Mouse (Mus musculus): ENCODE measurements at regions not wholly inside any gene's neighbourhood (a gene's known extent, or its start where the extent isn't known, plus 50 kb on each side); places are given as distances from the start of the nearest gene placed in this dataset.

DNA sequence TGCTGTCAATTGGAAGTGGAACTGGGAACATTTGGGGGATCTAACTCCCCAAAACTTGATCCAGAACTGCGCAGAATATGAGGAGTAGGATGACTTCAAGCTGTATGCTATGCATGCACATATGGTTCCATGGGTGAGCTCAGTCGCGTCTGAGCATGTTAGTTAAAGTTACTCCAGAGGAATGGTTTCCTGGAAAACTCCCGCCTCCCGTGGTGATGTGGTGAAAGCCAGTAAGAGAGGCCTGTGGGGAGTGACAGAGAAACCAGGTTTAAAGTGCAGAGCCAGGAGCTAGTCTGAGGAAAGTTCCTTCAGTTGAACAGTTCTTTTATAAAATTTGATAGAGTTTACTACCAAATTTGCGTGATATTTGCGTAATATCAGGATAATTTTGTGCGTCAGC, 73.1 kb upstream of the Haao start:
- 61% methylated on average over 8 of the region's 8 CpGs for WGBS (ENCODE audit: insufficient replicate concordance)
- no peak overlapping the region for H3K4me3 ChIP-seq (replicated peaks)
- no peaks in the 10 kb centered on the region for H3K9me3 ChIP-seq (replicated peaks)
- H3K27ac ChIP-seq (replicated peaks): no peak overlapping the region
- ATAC-seq (ENCODE audit: insufficient read depth): no peak
- no peak overlapping the region for H3K9ac ChIP-seq
- no peaks in the 10 kb centered on the region for H3K36me3 ChIP-seq (replicated peaks)
- H3K4me2 ChIP-seq: no peak overlapping the region
- peaks cover 17% of the 10 kb centered on the region; the same call in 1 of the 2 replicates for H3K4me1 ChIP-seq (replicated peaks)
- no peaks in the 10 kb centered on the region for H3K27me3 ChIP-seq

- WGBS (ENCODE audit: insufficient replicate concordance): 40% methylated on average over 4 of the region's 4 CpGs
- Histone ChIP-seq H3K4me2 (no peak overlapping the region), H3K4me3 (replicated peaks) (no peak overlapping the region), H3K4me1 (replicated peaks) (peaks cover 17% of the 10 kb centered on the region; the same call in 1 of the 2 replicates), H3K9ac (no peak overlapping the region), H3K9me3 (replicated peaks) (no peaks in the 10 kb centered on the region), H3K36me3 (replicated peaks) (no peaks in the 10 kb centered on the region), H3K27me3 (no peaks in the 10 kb centered on the region), H3K27ac (replicated peaks) (no peak overlapping the region)
- no peak for ATAC-seq (ENCODE audit: insufficient read depth)
These were observed 72.5 kb upstream of the Haao start for GRCm38 (mm10) chr17:83920225-83920624.

- Histone ChIP-seq H3K4me3 (replicated peaks) (no peak overlapping the region), H3K4me2 (no peak overlapping the region), H3K27me3 (no peaks in the 10 kb centered on the region), H3K27ac (replicated peaks) (no peak overlapping the region; the same call in 1 of the 2 replicates), H3K4me1 (replicated peaks) (peaks cover 11% of the 10 kb centered on the region; the same call in 1 of the 2 replicates), H3K9ac (no peak overlapping the region), H3K9me3 (replicated peaks) (no peaks in the 10 kb centered on the region), H3K36me3 (replicated peaks) (no peaks in the 10 kb centered on the region)
- no peak for ATAC-seq (ENCODE audit: insufficient read depth)
- WGBS (ENCODE audit: insufficient replicate concordance): 38% methylated on average over 9 of the region's 9 CpGs
These were observed 70.8 kb upstream of the Haao start for GRCm38 (mm10) chr17:83918413-83919139.

GRCm38 (mm10) chr17:83917781-83918180, 70.0 kb upstream of the Haao start:
- no peak overlapping the region for H3K4me3 ChIP-seq (replicated peaks)
- no peak overlapping the region for H3K27ac ChIP-seq (replicated peaks)
- H3K27me3 ChIP-seq: no peaks in the 10 kb centered on the region
- 61% methylated on average over 4 of the region's 4 CpGs for WGBS (ENCODE audit: insufficient replicate concordance)
- H3K4me1 ChIP-seq (replicated peaks): peaks cover 5% of the 10 kb centered on the region; the same call in 1 of the 2 replicates
- H3K4me2 ChIP-seq: no peak overlapping the region
- H3K36me3 ChIP-seq (replicated peaks): no peaks in the 10 kb centered on the region
- ATAC-seq (ENCODE audit: insufficient read depth): no peak
- H3K9me3 ChIP-seq (replicated peaks): no peaks in the 10 kb centered on the region
- no peak overlapping the region for H3K9ac ChIP-seq

GRCm38 (mm10) chr17:83916684-83917166, 69.0 kb upstream of the Haao start:
- no peak overlapping the region for H3K4me2 ChIP-seq
- no peak for ATAC-seq (ENCODE audit: insufficient read depth)
- WGBS (ENCODE audit: insufficient replicate concordance): 30% methylated on average over 10 of the region's 10 CpGs

GRCm38 (mm10) chr17:83915034-83915433, 67.3 kb upstream of the Haao start:
- ATAC-seq (ENCODE audit: insufficient read depth): no peak
- Histone ChIP-seq H3K27ac (replicated peaks) (no peak overlapping the region), H3K9ac (no peak overlapping the region), H3K4me2 (no peak overlapping the region), H3K4me3 (replicated peaks) (no peak overlapping the region), H3K4me1 (replicated peaks) (peaks cover 5% of the 10 kb centered on the region; the same call in 1 of the 2 replicates), H3K36me3 (replicated peaks) (no peaks in the 10 kb centered on the region), H3K27me3 (no peaks in the 10 kb centered on the region), H3K9me3 (replicated peaks) (no peaks in the 10 kb centered on the region)

More at GRCm38 (mm10) chr17:83916684-83917166, 69.0 kb upstream of the Haao start:
- peaks cover 5% of the 10 kb centered on the region; the same call in 1 of the 2 replicates for H3K4me1 ChIP-seq (replicated peaks)
- H3K36me3 ChIP-seq (replicated peaks): no peaks in the 10 kb centered on the region
- no peak overlapping the region for H3K27ac ChIP-seq (replicated peaks)
- H3K27me3 ChIP-seq: no peaks in the 10 kb centered on the region
- H3K4me3 ChIP-seq (replicated peaks): no peak overlapping the region
- no peaks in the 10 kb centered on the region for H3K9me3 ChIP-seq (replicated peaks)
- no peak overlapping the region for H3K9ac ChIP-seq

DNA sequence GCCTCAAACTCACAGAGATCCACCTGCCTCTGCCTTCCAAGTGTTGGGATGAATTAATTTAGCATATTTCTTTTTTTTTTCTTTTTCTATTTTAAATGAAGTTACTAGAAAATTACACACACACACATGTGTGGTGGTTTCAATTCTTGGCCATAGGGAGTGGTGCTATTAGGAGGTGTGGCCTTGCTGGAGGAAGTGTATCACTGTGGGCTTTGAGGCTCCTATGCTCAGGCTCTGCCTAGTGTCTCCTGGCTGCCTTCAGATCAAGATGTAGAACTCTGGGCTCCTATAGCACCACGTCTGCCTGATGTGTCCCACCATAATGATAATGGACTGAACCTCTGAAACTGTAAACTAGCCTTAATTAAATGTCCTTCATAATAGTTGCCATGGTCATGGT, 66.8 kb upstream of the Haao start:
- Histone ChIP-seq H3K4me3 (replicated peaks) (no peak overlapping the region), H3K27ac (replicated peaks) (no peak overlapping the region), H3K27me3 (no peaks in the 10 kb centered on the region), H3K9ac (no peak overlapping the region), H3K36me3 (replicated peaks) (no peaks in the 10 kb centered on the region), H3K4me1 (replicated peaks) (peaks cover 5% of the 10 kb centered on the region; the same call in 1 of the 2 replicates), H3K4me2 (no peak overlapping the region), H3K9me3 (replicated peaks) (no peaks in the 10 kb centered on the region)
- no peak for ATAC-seq (ENCODE audit: insufficient read depth)
- 8% methylated on average over 1 of the region's 1 CpGs for WGBS (ENCODE audit: insufficient replicate concordance)

GRCm38 (mm10) chr17:83913711-83914415, 66.1 kb upstream of the Haao start:
- Histone ChIP-seq H3K9ac (no peak overlapping the region), H3K27ac (replicated peaks) (no peak overlapping the region), H3K4me3 (replicated peaks) (no peak overlapping the region), H3K36me3 (replicated peaks) (no peaks in the 10 kb centered on the region), H3K9me3 (replicated peaks) (no peaks in the 10 kb centered on the region), H3K4me1 (replicated peaks) (peaks cover 10% of the 10 kb centered on the region), H3K4me2 (no peak overlapping the region), H3K27me3 (no peaks in the 10 kb centered on the region)
- 67% methylated on average over 13 of the region's 13 CpGs for WGBS (ENCODE audit: insufficient replicate concordance)
- no peak for ATAC-seq (ENCODE audit: insufficient read depth)

DNA sequence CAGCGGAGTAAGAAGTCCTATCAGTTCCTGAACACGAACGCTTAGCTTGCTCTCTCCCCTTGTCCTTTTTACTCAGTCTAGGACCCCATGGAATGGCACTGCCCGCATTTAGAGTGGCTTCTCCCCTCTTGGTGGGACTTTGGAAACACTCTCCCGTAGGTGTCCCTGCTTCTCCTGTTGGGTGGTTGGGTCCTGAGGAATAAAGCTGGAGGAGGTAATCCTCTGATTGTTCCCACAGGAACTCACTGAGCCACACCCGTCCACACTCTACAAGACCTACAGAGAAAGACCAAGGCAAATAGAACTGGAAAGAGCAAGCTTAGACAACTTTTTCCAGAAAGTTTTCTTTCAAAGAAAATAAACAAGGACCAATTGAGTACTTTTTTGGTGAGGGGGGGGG, 64.7 kb upstream of the Haao start:
- Histone ChIP-seq H3K4me3 (replicated peaks) (no peak overlapping the region), H3K4me2 (no peak overlapping the region), H3K27ac (replicated peaks) (no peak overlapping the region), H3K36me3 (replicated peaks) (no peaks in the 10 kb centered on the region), H3K9ac (no peak overlapping the region), H3K4me1 (replicated peaks) (peaks cover 13% of the 10 kb centered on the region), H3K27me3 (no peaks in the 10 kb centered on the region), H3K9me3 (replicated peaks) (no peaks in the 10 kb centered on the region)
- no peak for ATAC-seq (ENCODE audit: insufficient read depth)
- WGBS (ENCODE audit: insufficient replicate concordance): 59% methylated on average over 6 of the region's 6 CpGs

GRCm38 (mm10) chr17:83908811-83909210, 61.0 kb upstream of the Haao start:
- H3K36me3 ChIP-seq (replicated peaks): no peaks in the 10 kb centered on the region
- H3K9ac ChIP-seq: no peak overlapping the region
- H3K4me1 ChIP-seq (replicated peaks): peaks cover 16% of the 10 kb centered on the region
- no peak overlapping the region for H3K4me2 ChIP-seq
- 0 out of 2 replicates have a peak, but pooled peaks have one; percentile 22 for ATAC-seq (ENCODE audit: insufficient read depth)
- H3K9me3 ChIP-seq (replicated peaks): no peaks in the 10 kb centered on the region
- H3K27me3 ChIP-seq: no peaks in the 10 kb centered on the region
- H3K27ac ChIP-seq (replicated peaks): no peak overlapping the region
- 16% methylated on average over 6 of the region's 6 CpGs for WGBS (ENCODE audit: insufficient replicate concordance)
- H3K4me3 ChIP-seq (replicated peaks): no peak overlapping the region

DNA sequence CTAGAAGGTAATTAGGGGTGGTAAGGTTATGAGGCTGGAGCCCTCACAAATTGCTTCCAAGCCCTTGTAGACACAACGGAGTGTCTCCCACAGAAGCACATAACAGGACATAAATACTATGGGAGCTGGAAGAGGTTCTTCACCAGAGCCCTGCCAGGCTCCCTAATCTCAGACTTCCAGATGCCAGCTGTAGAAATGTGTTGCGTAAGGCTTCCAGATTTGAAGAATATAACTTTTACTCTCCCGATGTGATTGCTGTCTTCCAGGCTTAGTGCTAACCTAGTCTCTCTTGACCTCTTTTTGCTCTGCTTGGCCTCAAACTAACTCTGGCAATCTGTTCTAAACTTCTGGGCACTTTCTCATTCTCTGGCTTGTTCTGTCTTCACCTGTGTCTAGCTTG, 59.8 kb upstream of the Haao start:
- Histone ChIP-seq H3K36me3 (replicated peaks) (no peaks in the 10 kb centered on the region), H3K4me1 (replicated peaks) (peaks cover 24% of the 10 kb centered on the region), H3K9ac (no peak overlapping the region), H3K27me3 (no peaks in the 10 kb centered on the region), H3K27ac (replicated peaks) (no peak overlapping the region), H3K9me3 (replicated peaks) (no peaks in the 10 kb centered on the region), H3K4me2 (no peak overlapping the region), H3K4me3 (replicated peaks) (no peak overlapping the region)
- WGBS (ENCODE audit: insufficient replicate concordance): 26% methylated on average over 3 of the region's 3 CpGs
- ATAC-seq (ENCODE audit: insufficient read depth): no peak
